Mouse (Mus musculus) kidney, postnatal 0 days (tissue): ENCODE measurements around the gene Ffar2. TPM values are rescaled to one million over a fixed set of nuclear protein-coding genes. Genes with fewer than 3 reads are reported as not detected.
"Not testable (repeated sequence)": the region's sequence is repeated elsewhere in the genome, so short reads cannot be mapped to it uniquely, and the experiment has no call there.

ENCODE experiments used
- ATAC-seq: fragments of 200-750 bp; cut with Nextera tagmentation; replicated peaks from 2 replicates; pipeline ENCODE4 v1.8.0; 2017; ENCODE audit warnings: low read depth, moderate number of reproducible peaks, moderate TSS enrichment, moderate library complexity; ENCODE audit not compliant: low FRiP score
- DNase-seq: peaks from one replicate; pipeline ENCODE4 v3.0.0-alpha.2; 2016; ENCODE audit warnings: low spot score
- H3K27ac ChIP-seq: fragments of 300-500 bp; sonication (generic); 2 replicates; pipeline ENCODE4 v1.5.1; 2014; ENCODE audit warnings: mild to moderate bottlenecking
- H3K27me3 ChIP-seq: fragments of 300-500 bp; sonication (generic); 2 replicates; pipeline ENCODE4 v1.6.1; 2014; ENCODE audit warnings: low read length, mixed read lengths; ENCODE audit not compliant: insufficient read depth
- H3K36me3 ChIP-seq: fragments of 300-500 bp; sonication (generic); 2 replicates; pipeline ENCODE4 v1.6.1; 2014; ENCODE audit warnings: low read length, mixed read lengths; ENCODE audit not compliant: insufficient read depth
- H3K4me1 ChIP-seq: fragments of 300-500 bp; sonication (generic); replicated peaks from 2 replicates; pipeline ENCODE4 v1.6.1; 2014; ENCODE audit warnings: antibody characterized with exemption, low read length, mixed read lengths; ENCODE audit not compliant: insufficient read depth
- H3K4me2 ChIP-seq: fragments of 300-500 bp; sonication (generic); 2 replicates; pipeline ENCODE4 v1.6.1; 2014; ENCODE audit warnings: mild to moderate bottlenecking, low read length, moderate library complexity, mixed read lengths
- H3K4me3 ChIP-seq: fragments of 300-500 bp; sonication (generic); replicated peaks from 2 replicates; pipeline ENCODE4 v1.5.1; 2014; ENCODE audit warnings: low read depth, low read length
- H3K9ac ChIP-seq: fragments of 300-500 bp; sonication (generic); 2 replicates; pipeline ENCODE4 v1.6.1; 2014; ENCODE audit warnings: low read depth, low read length
- H3K9me3 ChIP-seq: fragments of 300-500 bp; sonication (generic); replicated peaks from 2 replicates; pipeline ENCODE4 v1.6.1; 2016; ENCODE audit warnings: low read length, inconsistent platforms, mixed read lengths
- CTCF ChIP-seq: IDR thresholded peaks from 2 replicates; pipeline ENCODE4 v1.5.1; 2016; ENCODE audit warnings: antibody characterized with exemption, low read depth, mild to moderate bottlenecking, moderate library complexity
- WGBS: fragments of 180-500 bp; shearing (Covaris S2); extraction: QIAGEN DNeasy Blood & Tissue Kit; methylation state at CpG from one replicate; pipeline ENCODE4 v1.1.7; 2014; 5-methylcytosine and 5-hydroxymethylcytosine counted together
- polyA plus RNA-seq: library from polyadenylated mRNA; unstranded; fragments of >200 nt; fragmentation: Nextera tagmentation; extraction: Ambion mirVana; gene quantifications from 2 replicates; pipeline ENCODE4 v1.2.1, GENCODE M21; 2015

The Ffar2 gene
- polyA plus RNA-seq, 1 experiment from 2014 or later, result 0.16 TPM

- no peak overlapping the region for H3K4me2 ChIP-seq
- TF ChIP-seq CTCF, result no peak
- no peak overlapping the region for H3K9ac ChIP-seq
- no peak overlapping the region for H3K4me3 ChIP-seq
- H3K36me3 ChIP-seq, result no peaks in the 10 kb centered on the region
- H3K27me3 ChIP-seq, result no peaks in the 10 kb centered on the region
- no peaks in the 10 kb centered on the region for H3K4me1 ChIP-seq
- ATAC-seq (no peak), DNase-seq (no peak)
- WGBS, result 31% methylated on average over 7 of the region's 7 CpGs
- no peak overlapping the region for H3K27ac ChIP-seq
- H3K9me3 ChIP-seq, result no peaks in the 10 kb centered on the region
Observed at GRCm38 (mm10) chr7:30844676-30845297, 21.2 kb upstream of the Ffar2 start.

DNA sequence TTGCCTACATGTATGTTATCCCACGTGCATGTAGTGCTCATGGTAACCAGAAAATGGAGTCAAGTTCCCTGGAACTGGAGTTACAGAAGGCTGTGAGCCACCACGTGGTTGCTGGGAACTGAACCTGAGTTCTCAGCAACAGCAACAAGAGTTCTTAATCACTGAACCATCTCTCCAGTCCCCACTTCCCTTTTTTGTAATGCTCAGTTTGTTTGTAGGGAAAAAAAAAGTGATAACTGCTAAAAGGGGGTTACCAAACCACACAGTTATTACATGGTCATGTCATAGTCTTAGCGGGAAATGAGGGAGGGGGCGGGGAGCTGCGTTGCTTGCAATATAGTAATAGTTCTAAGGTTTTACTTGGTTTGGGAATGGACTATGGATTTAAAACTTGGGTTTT lies 18.5 kb upstream of the Ffar2 start:
- WGBS, result 83% methylated on average over 5 of the region's 5 CpGs
- Histone ChIP-seq H3K36me3 (no peaks in the 10 kb centered on the region), H3K4me2 (no peak overlapping the region), H3K27me3 (no peaks in the 10 kb centered on the region), H3K4me1 (no peaks in the 10 kb centered on the region), H3K4me3 (no peak overlapping the region), H3K9me3 (no peaks in the 10 kb centered on the region), H3K9ac (no peak overlapping the region), H3K27ac (no peak overlapping the region)
- no peak for TF ChIP-seq CTCF
- DNase-seq, result no peak
- no peak for ATAC-seq

DNA sequence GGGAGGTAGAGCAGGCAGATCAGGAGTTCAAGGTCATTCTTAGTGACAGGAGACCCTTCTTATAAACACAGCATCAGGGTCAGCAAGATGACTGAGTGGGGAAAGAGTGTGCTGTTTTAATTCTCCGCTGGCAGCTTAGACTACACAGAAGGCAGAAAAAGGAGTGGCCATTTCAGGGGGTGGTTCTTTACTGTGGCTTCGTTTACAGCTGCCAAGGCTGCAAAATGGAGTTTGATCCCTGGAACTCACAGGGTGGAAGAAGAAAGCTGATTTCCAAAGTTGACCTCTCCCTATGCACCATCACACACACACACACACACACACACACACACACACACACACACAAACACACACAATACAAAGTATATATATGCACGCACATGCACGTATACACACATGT lies 17.8 kb upstream of the Ffar2 start:
- Histone ChIP-seq H3K27me3 (no peaks in the 10 kb centered on the region), H3K9me3 (no peaks in the 10 kb centered on the region), H3K9ac (no peak overlapping the region), H3K27ac (no peak overlapping the region), H3K4me2 (no peak overlapping the region), H3K4me3 (no peak overlapping the region), H3K36me3 (no peaks in the 10 kb centered on the region), H3K4me1 (no peaks in the 10 kb centered on the region)
- no peak for TF ChIP-seq CTCF
- no peak for ATAC-seq
- WGBS, result 68% methylated on average over 4 of the region's 4 CpGs
- no peak for DNase-seq

DNA sequence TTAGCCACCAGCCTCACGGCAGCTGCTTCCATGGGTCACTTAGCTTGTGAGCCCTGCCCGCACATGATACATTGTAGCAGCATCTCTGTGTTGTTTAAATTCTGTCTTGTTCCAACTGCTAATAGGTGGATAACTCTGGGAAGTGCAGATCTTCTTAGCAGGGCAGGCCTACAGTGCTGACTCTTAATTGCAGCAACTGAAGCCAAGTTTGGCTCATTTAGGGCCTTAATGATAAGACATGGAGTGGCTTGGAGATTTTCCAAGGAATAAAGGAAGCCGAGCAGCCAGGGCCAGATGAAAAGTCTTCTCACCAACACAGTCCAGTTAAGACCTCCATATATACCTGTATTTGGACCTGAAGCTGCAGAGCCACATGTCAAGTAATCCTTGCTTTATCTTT lies 16.7 kb upstream of the Ffar2 start:
- no peak overlapping the region for H3K4me2 ChIP-seq
- DNase-seq (no peak), ATAC-seq (no peak)
- H3K27me3 ChIP-seq, result no peaks in the 10 kb centered on the region
- no peak overlapping the region for H3K4me3 ChIP-seq
- no peaks in the 10 kb centered on the region for H3K4me1 ChIP-seq
- no peaks in the 10 kb centered on the region for H3K9me3 ChIP-seq
- H3K36me3 ChIP-seq, result no peaks in the 10 kb centered on the region
- TF ChIP-seq CTCF, result no peak
- H3K27ac ChIP-seq, result no peak overlapping the region
- WGBS, result 49% methylated on average over 3 of the region's 3 CpGs
- no peak overlapping the region for H3K9ac ChIP-seq

DNA sequence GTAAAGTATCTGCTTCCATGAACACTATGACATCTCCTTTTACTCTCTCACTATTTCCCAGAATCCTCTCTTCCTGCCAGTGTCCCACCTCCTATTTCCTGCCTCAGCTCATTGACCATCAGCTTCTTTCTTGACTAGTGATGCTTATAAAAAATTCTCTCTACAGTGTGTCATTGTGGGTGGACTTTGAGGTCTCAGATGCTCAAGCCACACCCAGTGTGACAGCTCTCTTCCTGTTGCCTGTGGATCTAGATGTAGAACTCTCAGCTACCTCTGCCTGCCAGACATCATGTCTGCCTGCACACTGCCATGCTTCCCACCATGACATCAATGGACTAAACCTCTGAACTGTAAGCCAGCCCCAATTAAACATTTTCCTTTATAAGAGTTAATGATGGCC lies 13.7 kb upstream of the Ffar2 start:
- no peak for DNase-seq
- no peaks in the 10 kb centered on the region for H3K4me1 ChIP-seq
- TF ChIP-seq CTCF, result no peak
- H3K4me3 ChIP-seq, result no peak overlapping the region
- H3K27me3 ChIP-seq, result no peaks in the 10 kb centered on the region
- no peak overlapping the region for H3K27ac ChIP-seq
- no peaks in the 10 kb centered on the region for H3K9me3 ChIP-seq
- H3K9ac ChIP-seq, result no peak overlapping the region
- H3K4me2 ChIP-seq, result no peak overlapping the region
- no peaks in the 10 kb centered on the region for H3K36me3 ChIP-seq
- ATAC-seq, result no peak

- H3K4me2 ChIP-seq, H3K27me3 ChIP-seq, H3K4me3 ChIP-seq, H3K36me3 ChIP-seq, H3K4me1 ChIP-seq, DNase-seq, H3K27ac ChIP-seq, H3K9me3 ChIP-seq, H3K9ac ChIP-seq, ATAC-seq: not testable (repeated sequence)
- 43% methylated on average over 7 of the region's 11 CpGs for WGBS
Observed at GRCm38 (mm10) chr7:30832684-30833083, 9.1 kb upstream of the Ffar2 start.

- WGBS, result 72% methylated on average over 15 of the region's 17 CpGs
- no peak overlapping the region for H3K9ac ChIP-seq
- H3K27me3 ChIP-seq, result no peaks in the 10 kb centered on the region
- DNase-seq, result no peak
- ATAC-seq, result no peak
- no peak for TF ChIP-seq CTCF
- H3K4me2 ChIP-seq, result no peak overlapping the region
- H3K27ac ChIP-seq, result no peak overlapping the region
- no peaks in the 10 kb centered on the region for H3K4me1 ChIP-seq
- no peaks in the 10 kb centered on the region for H3K36me3 ChIP-seq
- H3K4me3 ChIP-seq, result no peak overlapping the region
- no peaks in the 10 kb centered on the region for H3K9me3 ChIP-seq
Observed at GRCm38 (mm10) chr7:30832261-30832660, 8.7 kb upstream of the Ffar2 start.
